Mouse (Mus musculus): Measurements from ENCODE around the gene Cope. TPM values are rescaled to one million over a fixed set of nuclear protein-coding genes. Genes with fewer than 3 reads are reported as not detected.
A peak's percentile ranks its signal among the peaks of the same experiment; 100 is the strongest.

Gene Cope
- polyA plus RNA-seq, 1 experiment from 2014 or later = 439 TPM

DNA sequence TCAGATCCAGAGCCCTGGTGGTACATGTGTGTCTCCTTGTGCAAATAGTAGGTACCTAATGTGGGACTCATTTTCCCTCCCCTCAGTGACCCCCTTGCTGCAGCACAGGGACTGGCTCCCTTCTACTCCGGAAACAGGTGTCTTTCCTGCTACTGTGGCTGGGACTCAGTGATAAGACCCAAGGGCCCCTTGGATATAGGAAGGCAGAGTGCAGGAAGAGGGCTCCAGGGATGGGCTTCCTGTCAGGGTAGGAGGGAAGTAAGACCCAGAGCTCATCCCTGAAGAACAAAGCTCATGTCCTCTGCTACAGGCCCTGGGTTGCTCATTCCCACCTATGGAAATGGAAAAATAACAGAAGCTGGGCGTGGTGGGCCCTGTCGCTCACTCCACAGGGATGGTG lies 25.8 kb upstream of the Cope start:
- no peak overlapping the region for H3K9ac ChIP-seq (replicated peaks; ENCODE audit: low read length)
- H3K4me3 ChIP-seq (ENCODE audit: low read length) = no peak overlapping the region
- peak; percentile 64 for ATAC-seq (ENCODE audit: low FRiP score, low TSS enrichment)
- no peak overlapping the region for H3K4me2 ChIP-seq (replicated peaks; ENCODE audit: low read depth, low read length)
- peaks cover 15% of the 10 kb centered on the region for H3K4me1 ChIP-seq (ENCODE audit: insufficient read depth, low read length)
- H3K9me3 ChIP-seq (ENCODE audit: low read length) = no peaks in the 10 kb centered on the region
- H3K36me3 ChIP-seq (ENCODE audit: insufficient read depth, low read length) = no peaks in the 10 kb centered on the region
- peak overlapping the region; percentile 64; the same call in 1 of the 2 replicates for H3K27ac ChIP-seq (ENCODE audit: low read length)
- H3K27me3 ChIP-seq (ENCODE audit: insufficient read depth, low read length) = no peaks in the 10 kb centered on the region
- 81% methylated on average over 3 of the region's 3 CpGs for WGBS

GRCm38 (mm10) chr8:70278175-70278574 lies 24.1 kb upstream of the Cope start:
- H3K9me3 ChIP-seq (ENCODE audit: low read length) = no peaks in the 10 kb centered on the region
- no peak for ATAC-seq (ENCODE audit: low FRiP score, low TSS enrichment)
- H3K4me1 ChIP-seq (ENCODE audit: insufficient read depth, low read length) = peaks cover 15% of the 10 kb centered on the region
- H3K4me2 ChIP-seq (replicated peaks; ENCODE audit: low read depth, low read length) = no peak overlapping the region
- H3K27ac ChIP-seq (ENCODE audit: low read length) = no peak overlapping the region
- H3K4me3 ChIP-seq (ENCODE audit: low read length) = no peak overlapping the region
- 50% methylated on average over 15 of the region's 15 CpGs for WGBS
- no peaks in the 10 kb centered on the region for H3K36me3 ChIP-seq (ENCODE audit: insufficient read depth, low read length)
- H3K27me3 ChIP-seq (ENCODE audit: insufficient read depth, low read length) = no peaks in the 10 kb centered on the region
- no peak overlapping the region; the same call in 1 of the 2 replicates for H3K9ac ChIP-seq (replicated peaks; ENCODE audit: low read length)

DNA sequence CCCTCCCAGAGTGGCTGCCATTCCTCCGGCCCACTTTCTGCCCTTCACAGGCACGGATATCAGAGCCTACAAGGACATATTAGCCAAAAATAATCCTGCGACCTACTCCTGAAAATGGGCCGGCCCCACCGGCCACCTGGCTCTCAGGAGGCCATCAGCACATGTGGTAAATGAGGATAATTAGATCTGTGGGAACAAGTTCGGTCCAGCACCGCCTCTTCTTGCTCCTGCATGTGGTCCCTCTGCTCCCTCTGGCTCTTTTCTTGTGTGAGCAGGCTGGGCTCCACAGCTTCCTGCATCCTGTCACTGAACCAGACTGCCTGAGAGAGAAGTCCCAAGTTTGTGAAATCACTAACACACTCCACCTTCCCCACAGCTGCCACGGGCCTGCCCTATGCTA lies 23.1 kb upstream of the Cope start:
- 53% methylated on average over 8 of the region's 8 CpGs for WGBS
- Histone ChIP-seq H3K9me3 (ENCODE audit: low read length) (no peaks in the 10 kb centered on the region), H3K27ac (ENCODE audit: low read length) (no peak overlapping the region; the same call in 1 of the 2 replicates), H3K27me3 (ENCODE audit: insufficient read depth, low read length) (no peaks in the 10 kb centered on the region), H3K4me3 (ENCODE audit: low read length) (no peak overlapping the region), H3K9ac (replicated peaks; ENCODE audit: low read length) (no peak overlapping the region), H3K4me1 (ENCODE audit: insufficient read depth, low read length) (peaks cover 16% of the 10 kb centered on the region), H3K36me3 (ENCODE audit: insufficient read depth, low read length) (no peaks in the 10 kb centered on the region), H3K4me2 (replicated peaks; ENCODE audit: low read depth, low read length) (no peak overlapping the region)
- no peak for ATAC-seq (ENCODE audit: low FRiP score, low TSS enrichment)

DNA sequence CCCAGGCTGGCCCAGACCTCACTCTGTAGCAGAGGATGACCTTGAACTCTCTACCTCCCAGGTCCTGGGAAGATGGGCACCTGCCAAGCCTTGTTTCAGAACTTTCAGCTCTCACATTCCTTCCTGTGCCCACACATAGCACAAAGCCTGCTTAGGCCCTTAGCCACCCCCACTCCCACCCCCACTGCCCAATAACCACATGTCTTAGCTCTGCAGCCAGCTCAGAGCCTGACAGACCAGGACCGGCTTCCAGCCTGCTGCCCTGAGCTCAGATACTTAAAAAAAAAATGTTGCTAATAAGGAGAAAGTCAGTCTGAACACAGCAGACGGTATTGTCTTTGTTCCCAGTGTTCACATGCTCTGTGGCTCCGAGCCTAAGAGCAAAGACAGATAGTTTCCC lies 21.3 kb upstream of the Cope start:
- Histone ChIP-seq H3K9me3 (ENCODE audit: low read length) (no peaks in the 10 kb centered on the region), H3K36me3 (ENCODE audit: insufficient read depth, low read length) (peaks cover 14% of the 10 kb centered on the region), H3K27ac (ENCODE audit: low read length) (peak overlapping the region; percentile 44; the same call in 1 of the 2 replicates), H3K4me2 (replicated peaks; ENCODE audit: low read depth, low read length) (no peak overlapping the region), H3K9ac (replicated peaks; ENCODE audit: low read length) (no peak overlapping the region; the same call in 1 of the 2 replicates), H3K4me3 (ENCODE audit: low read length) (no peak overlapping the region), H3K4me1 (ENCODE audit: insufficient read depth, low read length) (peaks cover 25% of the 10 kb centered on the region), H3K27me3 (ENCODE audit: insufficient read depth, low read length) (no peaks in the 10 kb centered on the region)
- ATAC-seq (ENCODE audit: low FRiP score, low TSS enrichment) = no peak
- 49% methylated on average over 3 of the region's 3 CpGs for WGBS

DNA sequence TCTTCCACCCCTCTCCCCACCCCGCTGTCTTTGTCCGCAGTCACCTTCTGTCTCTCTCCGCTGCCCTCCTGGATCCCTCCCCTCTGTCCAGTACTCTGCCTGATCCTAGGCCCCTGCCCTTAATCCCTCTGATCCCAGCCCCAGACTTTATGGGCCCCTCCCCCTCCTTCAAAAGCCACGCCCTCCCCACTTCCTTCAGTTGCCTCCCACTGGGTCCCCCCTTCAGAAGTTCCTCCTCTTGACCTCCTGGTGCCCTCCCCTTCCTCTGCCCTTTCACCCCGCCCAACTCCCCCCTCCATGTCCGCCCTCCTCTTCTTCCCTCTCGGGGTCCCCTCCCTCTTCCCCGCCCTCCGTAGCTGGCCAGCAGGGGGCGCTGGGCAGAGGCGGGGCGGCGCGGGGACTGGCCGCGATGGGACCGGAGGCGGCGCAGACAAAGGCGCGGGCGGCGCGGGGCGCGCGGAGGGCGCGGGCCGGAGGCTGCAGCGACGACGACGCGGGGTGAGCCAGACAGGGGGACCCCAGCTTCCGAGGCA lies 19.6 kb upstream of the Cope start, which contains the start of gene Homer3:
Gene Homer3 (plus strand): TSS at position 225 of the 533 bp plus-strand sequence.
- peak within 1 kb of the TSS; percentile 77 for H3K27ac ChIP-seq (ENCODE audit: low read length)
- no peaks in the 10 kb centered on the region for H3K27me3 ChIP-seq (ENCODE audit: insufficient read depth, low read length)
- peaks cover 28% of the 10 kb centered on the region for H3K36me3 ChIP-seq (ENCODE audit: insufficient read depth, low read length)
- WGBS = 0% methylated on average over 20 of the region's 36 CpGs
- ATAC-seq (ENCODE audit: low FRiP score, low TSS enrichment) = peak; percentile 90
- H3K4me2 ChIP-seq (replicated peaks; ENCODE audit: low read depth, low read length) = peak within 1 kb of the TSS; percentile 88
- peaks cover 25% of the 10 kb centered on the region for H3K4me1 ChIP-seq (ENCODE audit: insufficient read depth, low read length)
- peak within 1 kb of the TSS; percentile 78 for H3K4me3 ChIP-seq (ENCODE audit: low read length)
- 0 out of 2 replicates have a peak, but pooled peaks cover 2% of the 10 kb centered on the region for H3K9me3 ChIP-seq (ENCODE audit: low read length)
- H3K9ac ChIP-seq (replicated peaks; ENCODE audit: low read length) = peak within 1 kb of the TSS; percentile 93

GRCm38 (mm10) chr8:70283136-70284077 lies 18.9 kb upstream of the Cope start:
- Histone ChIP-seq H3K4me2 (replicated peaks; ENCODE audit: low read depth, low read length) (peak overlapping the region; percentile 88), H3K27ac (ENCODE audit: low read length) (peak overlapping the region; percentile 77), H3K36me3 (ENCODE audit: insufficient read depth, low read length) (peaks cover 36% of the 10 kb centered on the region), H3K4me1 (ENCODE audit: insufficient read depth, low read length) (peaks cover 21% of the 10 kb centered on the region), H3K9ac (replicated peaks; ENCODE audit: low read length) (peak overlapping the region; percentile 93), H3K4me3 (ENCODE audit: low read length) (peak overlapping the region; percentile 78), H3K27me3 (ENCODE audit: insufficient read depth, low read length) (no peaks in the 10 kb centered on the region), H3K9me3 (ENCODE audit: low read length) (0 out of 2 replicates have a peak, but pooled peaks cover 2% of the 10 kb centered on the region)
- peak; percentile 60 for ATAC-seq (ENCODE audit: low FRiP score, low TSS enrichment)
- under 1% methylated on average over 55 of the region's 55 CpGs for WGBS

GRCm38 (mm10) chr8:70284421-70284820 lies 17.9 kb upstream of the Cope start:
- H3K4me1 ChIP-seq (ENCODE audit: insufficient read depth, low read length) = peaks cover 21% of the 10 kb centered on the region
- ATAC-seq (ENCODE audit: low FRiP score, low TSS enrichment) = no peak

DNA sequence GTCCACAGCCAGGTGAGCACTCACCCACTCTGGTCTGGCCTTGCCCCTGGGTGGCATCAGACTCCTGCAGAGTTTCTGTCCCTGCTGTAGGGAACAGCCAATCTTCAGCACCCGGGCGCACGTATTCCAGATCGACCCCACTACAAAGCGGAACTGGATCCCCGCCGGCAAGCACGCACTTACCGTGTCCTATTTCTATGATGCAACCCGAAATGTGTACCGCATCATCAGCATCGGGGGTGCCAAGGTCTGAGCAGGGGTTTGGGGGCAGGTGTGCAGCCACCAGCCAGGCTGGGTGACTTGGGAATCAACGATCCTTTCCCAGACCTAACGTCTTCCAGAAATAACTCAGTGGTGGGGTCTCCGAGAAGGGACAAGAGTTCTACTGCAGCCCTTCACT lies 17.0 kb upstream of the Cope start:
- Histone ChIP-seq H3K4me1 (ENCODE audit: insufficient read depth, low read length) (peaks cover 21% of the 10 kb centered on the region), H3K36me3 (ENCODE audit: insufficient read depth, low read length) (peaks cover 51% of the 10 kb centered on the region), H3K9me3 (ENCODE audit: low read length) (0 out of 2 replicates have a peak, but pooled peaks cover 2% of the 10 kb centered on the region), H3K4me3 (ENCODE audit: low read length) (no peak overlapping the region), H3K27ac (ENCODE audit: low read length) (no peak overlapping the region), H3K9ac (replicated peaks; ENCODE audit: low read length) (no peak overlapping the region), H3K27me3 (ENCODE audit: insufficient read depth, low read length) (no peaks in the 10 kb centered on the region), H3K4me2 (replicated peaks; ENCODE audit: low read depth, low read length) (no peak overlapping the region)
- WGBS = 95% methylated on average over 15 of the region's 15 CpGs
- no peak for ATAC-seq (ENCODE audit: low FRiP score, low TSS enrichment)

More at GRCm38 (mm10) chr8:70284421-70284820, 17.9 kb upstream of the Cope start:
- 50% methylated on average over 5 of the region's 5 CpGs for WGBS
- no peak overlapping the region for H3K27ac ChIP-seq (ENCODE audit: low read length)
- H3K4me3 ChIP-seq (ENCODE audit: low read length) = peak overlapping the region; percentile 22; the same call in 1 of the 2 replicates
- peak overlapping the region; percentile 36; the same call in 1 of the 2 replicates for H3K9ac ChIP-seq (replicated peaks; ENCODE audit: low read length)
- no peaks in the 10 kb centered on the region for H3K27me3 ChIP-seq (ENCODE audit: insufficient read depth, low read length)
- H3K36me3 ChIP-seq (ENCODE audit: insufficient read depth, low read length) = peaks cover 44% of the 10 kb centered on the region
- peak overlapping the region; percentile 88 for H3K4me2 ChIP-seq (replicated peaks; ENCODE audit: low read depth, low read length)
- H3K9me3 ChIP-seq (ENCODE audit: low read length) = 0 out of 2 replicates have a peak, but pooled peaks cover 2% of the 10 kb centered on the region

GRCm38 (mm10) chr8:70286737-70287136 lies 15.6 kb upstream of the Cope start:
- Histone ChIP-seq H3K36me3 (ENCODE audit: insufficient read depth, low read length) (peaks cover 62% of the 10 kb centered on the region), H3K9ac (replicated peaks; ENCODE audit: low read length) (no peak overlapping the region), H3K9me3 (ENCODE audit: low read length) (0 out of 2 replicates have a peak, but pooled peaks cover 2% of the 10 kb centered on the region), H3K27me3 (ENCODE audit: insufficient read depth, low read length) (no peaks in the 10 kb centered on the region), H3K27ac (ENCODE audit: low read length) (no peak overlapping the region), H3K4me2 (replicated peaks; ENCODE audit: low read depth, low read length) (no peak overlapping the region), H3K4me1 (ENCODE audit: insufficient read depth, low read length) (peaks cover 16% of the 10 kb centered on the region), H3K4me3 (ENCODE audit: low read length) (no peak overlapping the region)
- ATAC-seq (ENCODE audit: low FRiP score, low TSS enrichment) = no peak
- WGBS = 88% methylated on average over 8 of the region's 8 CpGs
